Mouse (Mus musculus) left cerebral cortex, adult 9 months (tissue): Measurements from ENCODE around the gene Dnmt3a.

Experiments used
- DNase-seq, 2 experiments: peaks; one replicate each; pipeline ENCODE4 v3.0.0; 2022; ENCODE audit warnings: low spot score in 2 of 2

Dnmt3a gene

DNA sequence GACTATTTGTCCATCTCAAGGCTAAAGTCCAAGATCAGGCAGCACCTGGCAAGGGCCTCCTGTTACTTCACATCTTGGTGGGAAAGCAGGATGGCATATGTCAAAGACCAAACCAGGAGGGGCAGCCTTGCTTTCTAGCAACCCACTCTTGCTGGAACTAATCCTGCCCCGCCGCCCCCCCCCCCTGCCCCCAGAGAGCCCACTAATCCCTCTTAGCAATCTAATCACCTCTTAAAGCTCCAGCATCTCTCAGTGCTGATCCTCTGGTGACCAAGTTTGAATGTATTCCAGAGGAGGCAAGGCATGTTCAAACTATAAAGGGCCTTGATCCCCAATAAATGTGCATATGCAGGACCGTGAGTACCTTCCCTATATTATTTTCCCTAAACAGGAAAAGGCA is 18.8 kb upstream of the Dnmt3a start:
- no peak for DNase-seq

DNA sequence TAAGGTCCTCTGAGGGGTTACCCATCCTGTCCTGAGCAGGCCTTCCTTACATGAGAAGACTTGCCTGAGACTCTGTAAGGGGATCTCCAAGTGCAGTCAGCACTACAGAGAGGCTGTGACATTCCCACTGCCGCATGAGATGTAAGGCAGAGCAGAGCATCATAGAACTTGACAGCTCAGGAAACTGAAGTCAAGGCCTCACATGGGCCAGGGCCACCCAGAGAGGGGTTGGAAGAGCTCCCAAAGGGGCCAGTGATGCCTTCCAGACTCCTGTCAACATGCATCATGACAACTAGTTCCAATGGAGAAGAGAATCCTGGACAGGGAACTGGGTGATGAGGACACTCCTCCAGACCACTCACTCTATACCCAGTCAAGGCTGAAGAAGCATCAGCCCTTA is 18.3 kb upstream of the Dnmt3a start:
- DNase-seq: no peak

DNA sequence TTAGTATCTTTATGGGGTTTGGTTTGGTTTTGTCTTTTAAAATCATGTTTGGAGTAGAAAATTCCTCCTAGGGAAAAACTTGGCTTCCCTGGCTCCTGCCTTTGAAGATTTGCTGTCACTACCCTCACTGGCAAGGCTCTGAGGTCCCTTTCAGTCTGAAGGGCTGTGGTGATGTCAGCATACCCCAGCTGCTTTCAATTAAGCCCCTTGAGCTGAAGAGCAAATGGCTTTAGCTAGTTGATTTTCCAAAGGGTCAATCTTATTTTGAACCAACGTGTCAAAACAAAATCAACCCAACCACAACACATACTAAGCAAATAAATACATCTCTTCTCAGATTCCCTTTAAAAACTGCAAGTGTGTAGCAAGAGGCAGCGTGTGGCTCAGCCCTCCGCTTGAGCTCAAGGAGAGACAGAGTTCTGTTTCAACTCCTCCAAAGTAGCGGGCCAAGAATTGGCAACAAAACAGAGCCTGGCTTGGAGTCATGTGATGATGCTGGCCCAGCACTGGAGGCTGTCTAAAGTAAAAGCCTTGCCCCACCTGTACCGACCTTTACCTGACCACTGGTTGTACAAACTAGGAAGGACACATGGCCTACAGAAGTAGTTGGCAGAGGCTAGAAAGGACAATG is 17.3 kb upstream of the Dnmt3a start:
- no peak for DNase-seq

DNA sequence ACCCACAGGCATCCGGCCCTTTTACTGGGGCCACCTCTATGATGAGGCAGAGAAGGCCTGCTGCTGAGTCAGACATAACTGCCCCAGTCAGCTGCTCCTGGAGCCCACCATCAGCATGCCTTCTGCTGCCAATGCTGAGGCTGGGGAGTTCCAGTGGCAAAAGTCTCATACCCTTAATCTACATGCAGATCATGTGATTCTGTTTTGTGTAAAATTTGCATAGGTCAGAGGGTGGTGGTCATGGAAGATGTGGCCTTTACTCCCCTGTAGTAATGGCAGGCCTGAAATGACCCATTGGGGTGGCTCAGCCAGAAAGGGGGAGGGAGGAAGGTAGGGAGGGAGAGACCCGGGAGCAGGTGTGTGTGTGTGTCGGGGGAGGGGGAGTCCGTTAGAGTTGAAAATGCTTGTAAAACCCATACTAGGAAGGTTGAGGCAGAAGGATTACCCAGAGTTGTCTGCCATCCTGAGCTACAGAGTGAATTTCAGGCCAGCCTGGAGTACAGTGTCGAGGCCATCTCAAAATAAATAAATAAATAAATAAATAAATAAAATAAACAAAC is 16.1 kb upstream of the Dnmt3a start:
- no peak for DNase-seq

DNA sequence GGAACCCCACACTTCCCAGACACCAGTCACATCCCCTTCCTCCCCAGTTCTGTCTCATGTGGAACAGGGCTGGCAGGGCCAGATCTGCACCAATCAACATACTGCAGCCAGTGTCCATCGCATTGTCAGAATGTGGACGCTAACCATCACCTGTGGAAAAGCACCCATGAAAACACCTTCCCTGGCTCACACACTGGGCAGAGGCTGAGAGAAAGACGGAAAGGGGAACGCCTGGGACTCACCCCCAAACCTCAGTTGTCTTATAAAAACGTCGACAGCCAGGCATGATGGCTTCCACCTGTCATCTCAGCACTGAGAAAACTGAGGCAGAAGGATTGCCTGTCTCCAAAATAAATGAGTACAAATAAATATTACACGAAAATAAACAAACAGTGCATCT is 14.6 kb upstream of the Dnmt3a start:
- no peak for DNase-seq

DNA sequence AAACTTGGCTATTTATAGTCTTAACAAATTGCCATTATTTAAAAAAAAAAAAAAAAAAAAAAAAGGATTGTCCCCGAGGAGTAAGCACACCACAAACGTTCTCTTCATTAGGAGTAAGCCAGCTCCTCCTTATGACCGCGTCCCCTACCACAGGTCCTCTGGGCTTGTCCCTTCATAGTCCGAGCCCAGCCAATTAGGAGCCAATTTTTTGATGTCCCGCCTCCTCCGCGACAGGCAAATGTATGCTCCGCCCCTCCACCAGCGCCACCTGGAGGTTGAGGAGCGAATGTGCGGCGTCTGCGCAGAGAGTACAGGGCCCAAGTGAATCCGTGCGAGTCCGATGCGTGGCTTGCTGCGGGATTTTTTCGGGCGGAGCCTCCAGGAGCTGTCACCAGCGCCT is 14.1 kb upstream of the Dnmt3a start:
- peak; percentile 87 to 98 for DNase-seq

DNA sequence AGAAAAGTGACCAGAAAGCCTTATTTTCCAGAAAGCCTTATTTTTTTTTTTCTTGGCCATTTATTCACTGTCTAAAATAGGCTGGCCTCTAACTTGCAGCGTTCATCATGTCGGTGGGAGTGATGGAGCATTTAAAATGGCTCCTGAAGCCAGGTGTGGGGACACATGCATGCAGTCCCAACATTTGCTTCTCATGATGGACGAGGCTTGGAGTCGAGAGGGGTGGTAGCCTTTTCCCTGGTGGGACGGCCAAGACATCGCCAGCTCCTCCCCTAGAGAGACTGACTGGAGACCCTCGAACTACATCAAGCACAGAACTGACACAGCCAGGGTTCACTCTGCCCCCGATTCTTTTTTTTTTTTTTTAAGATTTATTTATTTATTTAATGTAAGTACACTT is 13.6 kb upstream of the Dnmt3a start:
- DNase-seq: no peak

DNA sequence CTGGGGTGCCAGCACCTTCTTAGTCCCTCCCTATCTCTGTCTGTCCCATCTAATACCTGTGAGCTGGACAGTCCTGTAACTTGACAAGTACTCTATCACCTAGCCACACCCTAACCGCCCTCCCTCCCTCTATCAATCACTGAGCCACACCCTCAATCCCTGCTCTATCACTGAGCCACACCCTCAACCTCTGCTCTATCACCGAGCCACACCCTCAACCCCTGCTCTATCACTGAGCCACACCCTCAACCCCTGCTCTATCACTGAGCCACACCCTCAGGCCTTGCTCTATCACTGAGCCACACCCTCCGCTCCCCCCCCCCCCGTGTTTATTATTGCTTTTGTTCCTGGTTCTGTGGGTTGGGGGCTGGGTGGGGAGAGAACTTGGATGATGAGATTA is 10.2 kb upstream of the Dnmt3a start:
- no peak for DNase-seq

DNA sequence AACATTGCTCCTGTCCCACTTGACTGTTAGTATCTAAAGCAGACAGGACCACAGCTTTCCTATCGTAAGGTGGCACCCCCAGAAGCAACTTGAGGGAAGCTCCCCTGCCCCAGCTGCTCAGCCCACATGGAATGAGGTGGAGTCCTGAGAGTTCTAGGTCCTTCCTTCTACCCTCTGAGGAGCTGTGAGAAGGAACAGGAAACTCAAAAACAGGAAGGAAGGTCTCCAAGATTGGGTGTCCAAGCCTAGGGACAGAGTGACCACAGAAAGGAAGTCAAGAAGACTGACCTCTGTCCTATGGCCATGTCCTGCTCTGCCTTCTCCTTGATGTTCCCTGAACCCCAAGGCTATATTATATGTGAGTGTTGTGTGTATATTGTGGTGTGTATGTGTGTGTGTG is 6.3 kb upstream of the Dnmt3a start:
- no peak for DNase-seq

DNA sequence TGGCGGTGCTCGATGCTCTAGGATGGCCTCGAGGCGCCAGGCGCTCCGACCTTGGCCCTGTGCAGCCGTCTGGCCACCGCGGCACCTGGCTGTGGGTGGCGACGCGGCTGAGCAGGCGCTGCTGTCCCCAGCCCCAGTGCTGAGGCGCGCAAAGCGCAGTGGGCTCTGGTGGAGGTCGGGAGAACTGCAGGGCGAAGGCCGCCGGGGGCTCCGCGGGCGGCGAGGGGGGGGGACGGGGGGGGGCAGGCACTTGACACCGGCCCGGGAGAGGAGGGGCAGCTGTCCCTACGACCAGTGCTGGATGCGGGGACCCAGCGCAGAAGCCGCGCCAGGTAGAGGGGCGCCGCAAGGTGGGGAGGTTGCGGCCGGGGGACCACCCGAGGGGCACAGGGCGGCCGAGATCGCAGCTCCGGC is 471 bp downstream of the Dnmt3a start:
- DNase-seq: no peak

DNA sequence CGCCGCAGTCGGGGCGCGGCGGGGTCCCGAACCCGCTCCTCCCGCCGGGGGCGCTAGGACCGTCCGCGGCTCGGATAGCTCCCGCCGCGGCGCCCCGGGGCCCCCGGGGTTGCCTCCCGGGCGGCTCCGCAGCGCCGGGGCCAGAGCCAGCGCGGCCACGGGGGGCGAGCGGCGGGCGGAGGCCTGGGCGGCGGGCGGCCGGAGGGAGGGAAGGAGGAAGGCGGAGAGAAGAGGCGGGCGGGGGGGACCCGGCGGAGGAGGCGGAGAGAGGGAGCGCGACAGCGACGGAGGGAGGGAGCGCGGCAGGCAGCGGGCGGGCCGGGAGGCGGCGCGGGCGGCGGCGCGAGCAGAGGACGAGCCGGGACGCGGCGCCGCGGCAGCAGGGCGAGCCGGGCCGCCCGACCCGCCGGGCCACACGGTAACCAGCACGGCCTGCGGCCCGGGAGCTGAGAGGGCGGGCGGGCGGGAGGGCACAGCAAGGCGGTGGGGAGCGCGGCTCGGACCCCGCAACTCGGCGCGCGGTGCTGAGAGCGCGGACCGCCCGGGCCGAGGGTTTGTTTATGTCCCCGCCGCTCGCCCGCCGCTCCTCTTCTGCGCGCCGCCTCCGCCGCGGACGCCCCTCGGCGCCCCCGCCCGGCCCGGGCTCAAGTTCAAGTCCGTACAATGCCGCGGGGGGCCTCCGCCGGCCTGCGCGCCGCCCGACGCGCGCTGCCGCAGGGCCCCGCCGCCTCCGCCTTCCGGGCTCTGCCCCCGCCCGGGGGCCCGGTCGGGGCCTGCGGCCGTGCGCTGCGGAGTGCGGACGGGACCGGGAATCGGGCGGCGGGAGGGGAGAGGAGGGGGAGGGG is 1.1 kb downstream of the Dnmt3a start:
- no peak for DNase-seq

DNA sequence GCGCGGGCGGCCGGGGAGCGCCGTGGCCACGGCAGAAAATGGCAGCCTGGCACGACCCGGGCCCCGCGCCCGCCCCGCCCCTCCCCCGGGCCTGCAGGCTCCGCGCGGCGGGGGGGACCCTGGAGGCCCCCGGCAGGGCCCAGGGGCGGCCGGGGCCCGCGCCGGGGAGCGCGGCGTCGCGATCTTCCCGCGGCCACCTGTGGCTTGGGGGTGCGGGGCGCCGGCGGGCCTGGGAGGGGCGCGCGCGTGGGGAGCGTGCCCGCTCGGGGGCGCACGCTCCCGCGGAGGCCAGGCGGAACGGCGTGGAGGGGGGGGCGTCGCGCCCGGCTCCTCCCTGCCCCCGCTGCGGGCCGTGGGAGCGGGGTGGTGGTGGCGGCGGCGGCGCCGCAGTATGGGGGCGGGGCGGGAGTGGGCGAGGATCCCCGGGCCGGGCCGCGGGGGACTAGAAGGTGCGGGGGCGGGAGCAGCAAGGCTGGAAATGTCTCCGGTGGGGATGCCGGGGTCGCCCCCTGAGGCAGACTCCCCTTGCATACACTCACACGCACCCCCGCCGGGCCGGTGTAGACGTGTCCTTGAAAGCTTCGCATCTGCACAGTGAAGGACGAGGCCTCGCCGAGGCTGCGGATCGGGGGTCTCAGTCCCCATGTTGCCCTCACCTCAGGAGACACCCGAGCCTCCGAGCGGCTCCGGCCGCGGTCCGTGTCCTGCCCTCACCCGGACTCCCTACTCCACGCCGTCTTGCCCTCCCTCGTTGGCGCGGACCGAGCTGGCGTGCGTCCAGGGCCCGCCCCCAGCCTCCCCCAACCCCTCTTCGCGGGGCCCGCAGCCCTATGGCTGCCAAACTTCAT is 2.0 kb downstream of the Dnmt3a start:
- no peak for DNase-seq

DNA sequence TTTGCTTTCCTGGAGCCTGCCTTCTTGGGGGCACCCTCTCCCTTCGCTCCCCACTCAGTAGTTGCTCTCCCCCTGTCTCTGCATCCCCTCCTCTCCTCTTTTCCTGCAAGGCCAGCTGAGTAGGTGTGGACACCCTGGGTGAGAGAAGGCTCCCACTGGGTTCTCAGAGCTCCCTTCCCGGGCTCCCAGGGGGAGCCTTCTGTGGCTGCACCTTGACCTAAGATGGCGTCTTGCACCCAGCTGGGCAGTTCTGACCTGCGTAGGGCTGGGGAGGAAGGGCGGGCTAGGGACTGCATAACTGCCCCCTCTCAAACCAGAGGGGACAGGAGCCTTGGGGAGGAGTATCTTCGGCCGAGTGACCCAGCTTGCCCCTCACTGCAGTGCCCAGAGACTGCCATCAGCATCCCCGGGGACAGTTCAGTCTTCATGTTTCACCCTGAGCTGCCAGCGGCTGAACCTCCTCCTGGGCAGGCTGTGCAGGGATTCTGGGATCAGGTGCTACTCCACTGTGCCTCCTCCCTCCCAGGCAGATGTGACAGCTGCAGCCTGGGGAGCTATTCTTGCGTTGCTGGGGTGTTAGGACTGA is 2.7 kb downstream of the Dnmt3a start:
- DNase-seq: no peak

DNA sequence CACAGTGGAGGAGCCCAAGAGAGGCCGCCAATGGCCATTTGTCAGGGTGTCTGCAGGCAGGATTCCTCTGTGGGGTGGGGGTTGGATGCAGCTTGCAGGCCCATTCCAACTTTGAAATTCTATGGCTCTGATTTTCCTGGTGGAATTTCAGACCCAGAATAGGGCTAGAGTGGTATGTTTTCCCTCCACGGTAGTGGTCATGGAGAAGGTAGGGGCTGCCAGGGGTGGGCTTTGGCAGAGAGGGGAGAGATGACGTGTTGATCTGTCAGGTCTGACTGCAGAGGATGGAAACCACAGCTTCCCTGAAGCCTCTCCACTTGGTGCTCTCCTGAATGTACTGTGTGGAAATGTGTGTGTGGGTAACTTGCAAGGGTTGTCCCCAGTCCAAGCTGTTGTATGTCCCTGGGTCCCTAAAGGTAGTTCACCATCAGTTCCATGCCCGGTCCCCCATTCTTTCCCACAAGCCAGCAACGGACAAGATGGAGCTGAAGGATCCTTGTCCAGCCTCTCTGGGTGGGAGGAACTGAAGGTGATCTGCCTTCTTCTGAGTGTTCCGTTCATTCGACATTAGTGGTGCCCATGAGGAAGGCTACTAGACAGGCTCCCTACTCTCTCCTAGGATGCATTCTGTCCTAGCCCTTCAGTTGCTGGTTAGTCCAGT is 3.8 kb downstream of the Dnmt3a start:
- no peak for DNase-seq

DNA sequence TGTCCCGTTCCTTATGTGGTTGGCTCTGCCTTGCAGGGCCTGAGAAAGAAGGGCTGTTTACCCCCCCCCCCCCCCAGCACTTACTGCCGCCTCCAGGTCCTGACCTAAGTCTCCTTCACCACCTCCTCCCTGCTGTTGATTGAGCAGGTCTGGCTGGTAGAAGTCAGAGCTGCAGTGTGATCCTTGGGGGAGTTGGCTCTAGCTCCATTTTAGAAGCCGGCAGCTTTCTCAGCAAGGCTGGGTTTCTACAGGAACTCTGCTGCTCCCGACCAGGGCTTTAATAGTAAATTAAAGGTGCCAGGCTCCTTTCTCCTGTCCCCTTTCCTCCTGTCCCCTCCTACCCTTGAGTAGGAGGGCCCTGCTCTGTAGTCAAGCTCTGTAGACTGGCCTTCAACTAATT is 4.6 kb downstream of the Dnmt3a start:
- no peak for DNase-seq

DNA sequence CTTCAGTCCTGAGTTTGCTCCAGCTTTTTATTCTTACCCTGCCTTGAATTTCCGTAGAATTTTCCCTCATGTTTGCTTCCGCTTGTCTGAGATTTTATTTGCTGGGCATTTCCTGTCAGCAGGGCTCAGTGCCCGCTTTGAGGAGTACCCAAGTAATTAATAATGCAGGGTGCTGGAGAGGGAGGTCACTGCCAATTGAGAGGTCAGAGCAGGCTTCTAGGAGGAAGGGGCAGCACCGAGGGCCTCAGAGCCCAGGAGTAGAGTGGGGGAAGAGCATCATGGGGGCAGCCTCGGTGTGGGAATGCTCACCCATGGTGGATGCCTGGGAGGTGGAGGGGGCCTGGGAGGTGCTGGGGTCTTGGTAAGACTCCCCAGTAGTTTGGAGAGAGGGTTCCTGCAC is 5.8 kb downstream of the Dnmt3a start:
- no peak for DNase-seq

DNA sequence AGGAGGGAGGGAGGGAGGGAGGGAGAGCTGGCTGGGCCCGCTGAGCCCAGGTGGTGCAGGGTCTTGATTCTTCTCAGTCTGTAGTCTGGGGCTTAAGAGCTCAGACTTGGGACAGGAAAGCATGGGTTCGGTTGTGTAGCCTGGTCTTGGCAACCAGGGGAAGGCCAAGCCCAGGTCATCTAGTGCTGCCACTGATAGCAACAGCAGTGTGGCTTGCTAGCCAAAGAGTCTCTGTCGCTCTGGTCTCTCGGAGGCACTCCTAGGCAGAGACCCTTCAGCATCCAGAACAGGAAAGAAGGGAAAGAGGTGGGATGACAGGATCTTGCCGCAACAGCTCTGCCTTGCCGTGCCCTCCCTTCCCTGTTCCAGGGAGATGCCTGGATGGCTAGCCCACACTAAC is 6.4 kb downstream of the Dnmt3a start:
- DNase-seq: no peak

DNA sequence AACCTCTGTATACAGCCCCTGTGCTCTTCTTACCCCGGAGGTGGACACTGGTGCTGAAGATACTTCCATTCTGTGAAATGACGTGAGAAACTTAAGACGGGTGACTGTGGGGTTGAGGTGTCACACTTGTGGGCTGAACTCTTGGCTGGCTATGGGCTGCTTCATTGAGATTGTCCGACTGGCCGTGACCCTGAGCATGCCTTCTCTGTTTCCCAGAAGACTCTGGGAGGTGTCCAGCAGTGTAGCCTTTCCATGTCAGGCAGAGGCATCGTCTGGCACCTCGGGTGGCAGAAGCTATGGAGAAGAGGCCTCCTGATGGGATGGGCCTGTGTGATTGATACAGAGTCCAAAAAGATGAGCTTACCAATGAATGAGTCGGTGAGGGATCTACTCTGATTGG is 7.3 kb downstream of the Dnmt3a start:
- no peak for DNase-seq

DNA sequence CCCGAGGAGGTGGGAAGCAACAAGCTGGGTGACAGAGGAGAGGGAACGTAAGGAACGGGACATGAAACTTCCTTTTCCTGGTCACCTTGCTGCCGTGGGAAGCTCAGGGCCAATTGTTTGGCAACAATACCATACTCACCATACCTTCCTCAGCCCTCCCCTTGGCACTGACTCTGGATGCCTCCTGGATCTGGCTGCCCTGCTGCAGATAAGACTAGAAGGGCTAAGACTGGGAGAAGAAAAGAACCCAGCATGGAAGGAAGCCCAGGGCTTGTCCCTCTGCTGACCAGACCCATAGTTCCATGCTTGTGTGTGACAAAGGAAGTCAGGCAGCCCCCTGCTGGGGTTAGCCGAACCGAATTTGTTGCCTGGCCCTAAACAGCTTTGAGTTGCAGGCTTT is 9.6 kb downstream of the Dnmt3a start:
- DNase-seq: no peak

DNA sequence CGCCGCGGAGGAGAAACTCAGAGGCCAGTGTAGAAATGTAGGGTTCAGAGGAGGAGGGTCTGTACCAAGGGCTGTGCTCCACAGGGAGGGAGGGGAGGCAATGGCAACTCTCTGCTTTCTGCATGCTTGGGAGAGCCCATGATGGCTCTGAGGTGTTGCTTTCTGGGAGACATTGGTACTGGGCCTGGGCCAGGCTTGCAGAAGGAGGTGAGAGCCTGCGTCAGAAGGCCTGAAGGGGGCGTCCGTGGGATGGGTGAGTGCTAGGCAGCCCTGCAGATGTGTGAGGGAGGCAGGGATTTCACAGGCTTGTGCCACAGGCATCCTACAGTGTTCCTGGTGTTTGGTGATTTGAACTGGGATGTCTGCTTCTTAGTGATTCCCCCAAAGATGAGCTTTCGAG is 11.2 kb downstream of the Dnmt3a start:
- DNase-seq: peak in 1 of 2 experiments; percentile 76

DNA sequence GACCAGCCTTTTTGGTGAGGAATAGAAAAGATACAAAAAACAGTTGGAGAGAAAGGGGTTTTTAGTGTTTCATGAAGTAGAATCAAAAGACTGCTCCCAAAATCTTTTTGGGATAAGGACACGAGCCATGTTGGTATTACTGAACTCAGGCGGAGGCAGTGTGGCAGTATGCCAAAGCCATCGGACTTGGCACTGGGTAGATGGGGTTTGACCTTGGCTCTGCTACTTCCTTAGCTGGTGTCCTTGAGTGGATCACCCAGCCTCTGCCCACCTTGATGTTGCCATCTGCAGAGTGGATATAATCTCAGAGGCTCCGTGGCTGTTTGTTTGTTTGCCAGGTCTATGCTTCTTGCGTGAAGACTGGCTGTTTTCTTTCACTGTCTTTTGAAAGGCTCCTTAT is 11.8 kb downstream of the Dnmt3a start:
- no peak for DNase-seq
